Mouse (Mus musculus) thymus, postnatal 25 days (tissue): ENCODE data around the gene Rpl27.
"Not testable (repeated sequence)": the region's sequence is repeated elsewhere in the genome, so short reads cannot be mapped to it uniquely, and the experiment has no call there.

Experiments used
- DNase-seq: peaks from one replicate; pipeline ENCODE4 v3.0.0; 2022

Rpl27 gene

GRCm38 (mm10) chr11:101469155-101469554 lies 27.1 kb downstream of the Rpl27 start:
- no peak for DNase-seq

GRCm38 (mm10) chr11:101470206-101470605 lies 28.1 kb downstream of the Rpl27 start:
- DNase-seq: no peak

- no peak for DNase-seq
Observed at GRCm38 (mm10) chr11:101471926-101472325, 29.8 kb downstream of the Rpl27 start.

GRCm38 (mm10) chr11:101472336-101472735 lies 30.2 kb downstream of the Rpl27 start:
- no peak for DNase-seq

GRCm38 (mm10) chr11:101473686-101474085 lies 31.6 kb downstream of the Rpl27 start:
- DNase-seq: not testable (repeated sequence)

- DNase-seq: no peak
Observed at GRCm38 (mm10) chr11:101474298-101474697, 32.2 kb downstream of the Rpl27 start.

GRCm38 (mm10) chr11:101476361-101476760 lies 34.3 kb downstream of the Rpl27 start:
- not testable (repeated sequence) for DNase-seq

GRCm38 (mm10) chr11:101477194-101477551 lies 35.1 kb downstream of the Rpl27 start:
- DNase-seq: no peak

GRCm38 (mm10) chr11:101477552-101478211 lies 35.6 kb downstream of the Rpl27 start:
- no peak for DNase-seq

GRCm38 (mm10) chr11:101479171-101479635 lies 37.1 kb downstream of the Rpl27 start:
- no peak for DNase-seq

- no peak for DNase-seq
Observed at GRCm38 (mm10) chr11:101480912-101481311, 38.8 kb downstream of the Rpl27 start.

- DNase-seq: no peak
Observed at GRCm38 (mm10) chr11:101483804-101484203, 41.7 kb downstream of the Rpl27 start.

GRCm38 (mm10) chr11:101484245-101484644 lies 42.1 kb downstream of the Rpl27 start:
- DNase-seq: no peak

- no peak for DNase-seq
Observed at GRCm38 (mm10) chr11:101484814-101485213, 42.7 kb downstream of the Rpl27 start.

- no peak for DNase-seq
Observed at GRCm38 (mm10) chr11:101485509-101486028, 43.5 kb downstream of the Rpl27 start.

- DNase-seq: no peak
Observed at GRCm38 (mm10) chr11:101486126-101486525, 44.0 kb downstream of the Rpl27 start.
